Mouse (Mus musculus): Measurements from ENCODE around the gene Ugt1a10.

GRCm38 (mm10) chr1:88214462-88214952 is 159.3 kb downstream of the Ugt1a10 start:
- no peak for TF ChIP-seq GATA1 (IDR thresholded peaks at IDR 0.05; ENCODE audit: borderline replicate concordance, low read length)
- TF ChIP-seq FLI1 (IDR thresholded peaks at IDR 0.05; ENCODE audit: low read length) = no peak

Measured in megakaryocyte, embryonic 14.5 days (primary cell).